Mouse (Mus musculus) heart, embryonic 15.5 days (tissue): Measurements from ENCODE around the gene Mdn1. TPM values are rescaled to one million over a fixed set of nuclear protein-coding genes. Genes with fewer than 3 reads are reported as not detected.

Experiments
- ATAC-seq: fragments of 200-750 bp; cut with Nextera tagmentation; replicated peaks from 2 replicates; pipeline ENCODE4 v1.8.0; 2017; ENCODE audit warnings: low read depth, moderate TSS enrichment; ENCODE audit not compliant: insufficient number of reproducible peaks, insufficient read depth, low FRiP score
- H3K27ac ChIP-seq: fragments of 300-500 bp; sonication (generic); 2 replicates; pipeline ENCODE4 v1.5.1; 2015; ENCODE audit warnings: mild to moderate bottlenecking, inconsistent platforms
- H3K27me3 ChIP-seq: fragments of 300-500 bp; sonication (generic); 2 replicates; pipeline ENCODE4 v1.6.1; 2015; ENCODE audit warnings: inconsistent platforms
- H3K36me3 ChIP-seq: fragments of 300-500 bp; sonication (generic); 2 replicates; pipeline ENCODE4 v1.6.1; 2015; ENCODE audit warnings: mild to moderate bottlenecking, inconsistent platforms
- H3K4me1 ChIP-seq: fragments of 300-500 bp; sonication (generic); replicated peaks from 2 replicates; pipeline ENCODE4 v1.6.1; 2015; ENCODE audit warnings: inconsistent platforms
- H3K4me2 ChIP-seq: fragments of 300-500 bp; sonication (generic); 2 replicates; pipeline ENCODE4 v1.6.1; 2015; ENCODE audit warnings: inconsistent platforms, mild to moderate bottlenecking, moderate library complexity
- H3K4me3 ChIP-seq: fragments of 300-500 bp; sonication (generic); 2 replicates; pipeline ENCODE4 v1.5.1; 2015; ENCODE audit warnings: mild to moderate bottlenecking, inconsistent platforms
- H3K9ac ChIP-seq: fragments of 300-500 bp; sonication (generic); 2 replicates; pipeline ENCODE4 v1.6.1; 2015; ENCODE audit warnings: mild to moderate bottlenecking, inconsistent platforms
- H3K9me3 ChIP-seq: fragments of 300-500 bp; sonication (generic); replicated peaks from 2 replicates; pipeline ENCODE4 v1.6.1; 2016; ENCODE audit warnings: inconsistent platforms
- WGBS: fragments of 180-500 bp; shearing (Covaris S2); methylation state at CpG from one replicate; pipeline ENCODE4 v1.1.7; 2015; ENCODE audit warnings: mixed read lengths; 5-methylcytosine and 5-hydroxymethylcytosine counted together
- polyA plus RNA-seq: library from polyadenylated mRNA; unstranded; fragments of >200 nt; fragmentation: Nextera tagmentation; extraction: Ambion mirVana; gene quantifications from 2 replicates; pipeline ENCODE4 v1.2.1, GENCODE M21; 2015

Mdn1 gene
- polyA plus RNA-seq, 1 experiment from 2014 or later, result 5.7 TPM

DNA sequence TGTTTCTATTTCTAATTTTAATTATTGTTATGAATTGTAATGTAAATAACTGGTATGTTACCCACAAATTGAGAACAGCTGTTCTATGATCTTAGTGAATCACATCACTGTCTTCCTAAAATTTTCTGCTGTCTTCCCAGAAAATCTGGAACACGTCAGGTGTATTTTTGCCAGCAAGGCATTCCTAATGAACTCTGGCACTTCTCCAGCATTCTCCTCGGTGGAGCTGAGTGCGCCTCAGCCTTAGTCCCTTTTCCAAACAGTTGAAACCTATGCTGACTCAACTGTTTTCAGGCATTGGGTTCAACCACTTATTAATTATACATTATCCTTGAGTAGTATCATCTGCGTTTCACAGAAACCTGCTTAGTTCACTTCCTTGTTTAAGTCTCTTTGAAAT is 25.6 kb downstream of the Mdn1 start:
- H3K27me3 ChIP-seq, result no peaks in the 10 kb centered on the region
- no peaks in the 10 kb centered on the region for H3K4me1 ChIP-seq
- no peak overlapping the region for H3K27ac ChIP-seq
- no peak overlapping the region for H3K4me2 ChIP-seq
- WGBS, result 50% methylated on average over 4 of the region's 4 CpGs
- no peak overlapping the region for H3K4me3 ChIP-seq
- no peaks in the 10 kb centered on the region for H3K9me3 ChIP-seq
- ATAC-seq, result no peak
- peaks cover 37% of the 10 kb centered on the region for H3K36me3 ChIP-seq
- no peak overlapping the region for H3K9ac ChIP-seq

DNA sequence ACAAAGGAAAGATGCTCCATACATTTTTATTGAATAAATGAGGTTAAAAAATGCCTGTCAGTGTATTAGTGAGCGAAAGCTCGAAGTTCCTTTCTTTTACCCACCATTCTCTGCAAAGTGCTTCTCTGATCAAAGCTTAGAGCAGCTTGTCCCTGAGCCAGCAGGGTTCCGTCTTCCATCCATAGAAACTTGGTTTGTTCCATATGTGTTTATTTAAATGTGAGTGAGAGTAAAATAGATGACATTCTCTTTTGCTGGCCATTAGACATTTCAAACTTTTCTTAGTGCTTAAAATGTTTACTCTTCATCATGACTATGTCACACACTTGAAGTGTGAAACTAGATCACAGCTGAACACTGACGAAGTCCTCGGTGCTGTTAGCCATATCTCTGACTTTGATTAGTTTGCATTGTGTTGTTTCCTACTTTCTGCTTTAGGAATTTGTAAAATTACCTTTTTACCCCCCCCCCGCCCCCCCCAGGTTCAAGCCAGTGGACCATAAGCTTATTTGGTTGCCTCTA is 26.2 kb downstream of the Mdn1 start:
- Histone ChIP-seq H3K9me3 (no peaks in the 10 kb centered on the region), H3K4me2 (no peak overlapping the region), H3K4me3 (no peak overlapping the region), H3K9ac (no peak overlapping the region), H3K4me1 (no peaks in the 10 kb centered on the region), H3K36me3 (peaks cover 32% of the 10 kb centered on the region), H3K27ac (no peak overlapping the region), H3K27me3 (no peaks in the 10 kb centered on the region)
- WGBS, result 82% methylated on average over 6 of the region's 6 CpGs
- no peak for ATAC-seq

DNA sequence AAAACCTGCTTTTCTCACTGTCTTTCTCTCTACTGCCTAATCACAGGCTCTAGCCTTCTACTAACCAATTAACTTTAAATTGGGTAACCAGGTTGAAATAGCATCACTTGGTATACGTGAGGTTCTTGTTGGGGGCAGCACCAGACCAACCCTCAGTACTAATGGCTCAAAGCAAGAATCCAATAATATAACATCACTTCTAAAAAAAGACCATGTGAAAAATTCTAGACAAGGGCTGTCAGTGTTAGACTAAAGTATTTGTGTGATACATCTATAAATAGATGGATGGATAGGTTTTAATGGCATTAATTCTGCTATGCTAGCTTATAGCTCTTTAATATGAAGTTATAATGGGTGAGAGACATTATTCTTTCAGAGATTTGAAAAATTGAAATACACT is 60.8 kb downstream of the Mdn1 start:
- peaks cover 51% of the 10 kb centered on the region for H3K36me3 ChIP-seq
- no peak overlapping the region for H3K9ac ChIP-seq

DNA sequence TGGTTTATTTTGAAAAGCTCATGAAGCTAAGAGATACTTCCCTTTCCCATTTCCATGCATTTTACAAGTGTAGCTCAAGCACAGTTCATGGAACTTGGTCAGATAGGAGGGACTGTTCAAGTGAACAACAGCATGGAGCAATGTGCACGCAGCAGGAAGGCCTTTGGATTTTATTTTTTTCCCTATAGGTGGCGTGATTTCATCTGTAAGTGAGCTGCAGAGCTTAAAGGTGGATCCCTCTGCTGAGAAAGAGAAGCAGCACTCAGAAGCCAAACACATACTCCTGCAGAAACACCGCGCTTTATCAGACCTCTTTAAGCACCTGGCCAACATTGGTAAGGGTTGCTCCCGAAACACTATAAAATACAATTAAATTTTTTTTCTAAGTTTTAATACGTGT is 88.5 kb downstream of the Mdn1 start:
- no peak overlapping the region for H3K4me2 ChIP-seq
- no peak overlapping the region for H3K4me3 ChIP-seq
- H3K9me3 ChIP-seq, result no peaks in the 10 kb centered on the region
- 86% methylated on average over 6 of the region's 6 CpGs for WGBS
- no peaks in the 10 kb centered on the region for H3K27me3 ChIP-seq
- ATAC-seq, result no peak
- no peaks in the 10 kb centered on the region for H3K4me1 ChIP-seq
- H3K36me3 ChIP-seq, result peaks cover 78% of the 10 kb centered on the region
- H3K9ac ChIP-seq, result no peak overlapping the region
- no peak overlapping the region for H3K27ac ChIP-seq

More for the DNA sequence above, 60.8 kb downstream of the Mdn1 start:
- Histone ChIP-seq H3K4me3 (no peak overlapping the region), H3K27ac (0 out of 2 replicates have a peak overlapping the region, but pooled peaks have one; percentile 8), H3K27me3 (no peaks in the 10 kb centered on the region), H3K4me2 (no peak overlapping the region), H3K4me1 (no peaks in the 10 kb centered on the region), H3K9me3 (no peaks in the 10 kb centered on the region)
- WGBS, result 51% methylated on average over 1 of the region's 1 CpGs
- no peak; the same call in 1 of the 2 replicates for ATAC-seq

DNA sequence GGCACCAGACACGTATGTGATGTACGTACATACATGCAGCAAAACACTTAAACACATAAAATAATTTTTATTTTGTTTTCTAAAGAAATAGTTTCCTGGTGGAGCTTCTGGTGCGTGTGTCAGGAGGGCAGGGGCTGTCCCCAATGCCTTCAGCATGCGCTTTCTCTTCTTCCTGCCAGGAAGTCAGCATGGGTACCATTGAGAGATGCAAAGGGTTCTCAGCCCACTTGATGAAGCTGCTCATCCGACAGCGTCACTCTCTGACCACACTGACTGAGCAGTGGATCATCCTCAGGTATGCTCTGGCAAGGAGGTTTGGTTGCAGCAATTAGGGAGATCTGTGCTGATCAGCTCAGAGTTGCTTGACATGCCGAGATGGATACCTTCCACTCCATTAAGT is 91.5 kb downstream of the Mdn1 start:
- H3K27ac ChIP-seq, result no peak overlapping the region
- H3K4me2 ChIP-seq, result no peak overlapping the region
- peaks cover 80% of the 10 kb centered on the region for H3K36me3 ChIP-seq
- no peak for ATAC-seq
- H3K9me3 ChIP-seq, result no peaks in the 10 kb centered on the region
- 93% methylated on average over 7 of the region's 7 CpGs for WGBS
- no peak overlapping the region for H3K9ac ChIP-seq
- H3K4me3 ChIP-seq, result no peak overlapping the region
- no peaks in the 10 kb centered on the region for H3K27me3 ChIP-seq
- H3K4me1 ChIP-seq, result no peaks in the 10 kb centered on the region

DNA sequence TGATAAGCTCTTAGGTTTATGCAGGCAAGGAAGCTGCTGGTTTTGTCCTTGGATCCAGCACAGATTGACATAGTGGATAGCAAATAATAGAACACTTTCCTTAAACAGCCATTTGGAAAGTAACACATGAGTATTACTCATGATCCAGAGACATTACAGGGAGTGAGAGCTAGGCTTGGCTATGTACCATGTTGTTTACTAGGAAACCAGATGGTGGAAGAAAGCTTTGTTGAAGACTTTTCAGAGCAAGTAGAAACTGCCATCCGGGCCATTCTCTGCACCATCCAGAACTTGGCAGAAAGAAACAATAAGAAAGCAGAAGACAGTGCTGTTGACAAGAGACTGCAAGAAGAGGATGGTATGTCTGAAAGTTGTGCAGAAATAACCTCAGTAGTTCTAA is 93.8 kb downstream of the Mdn1 start:
- 86% methylated on average over 1 of the region's 1 CpGs for WGBS

DNA sequence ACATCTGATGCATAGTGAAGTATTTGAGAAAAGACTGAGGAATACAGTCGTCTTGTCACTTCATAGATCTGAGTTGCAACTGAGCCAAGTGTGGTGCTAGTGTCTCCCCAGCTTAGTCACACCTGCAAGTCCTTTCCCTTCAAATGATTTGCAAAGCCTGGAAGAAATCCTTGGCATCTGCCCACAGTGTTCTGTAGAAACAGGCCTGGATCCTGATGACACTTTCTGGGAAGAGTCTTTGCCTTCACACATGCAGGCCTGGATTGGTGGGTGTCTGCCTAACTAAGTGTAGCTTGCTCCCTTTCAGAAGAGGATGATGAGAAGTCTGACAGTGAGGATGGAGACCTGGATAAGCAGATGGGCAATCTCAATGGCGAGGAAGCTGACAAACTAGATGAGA is 100.5 kb downstream of the Mdn1 start:
- H3K9me3 ChIP-seq, result no peaks in the 10 kb centered on the region
- H3K27me3 ChIP-seq, result no peaks in the 10 kb centered on the region
- H3K4me2 ChIP-seq, result no peak overlapping the region
- H3K9ac ChIP-seq, result no peak overlapping the region
- H3K4me3 ChIP-seq, result no peak overlapping the region
- peaks cover 61% of the 10 kb centered on the region for H3K36me3 ChIP-seq
- no peaks in the 10 kb centered on the region for H3K4me1 ChIP-seq
- no peak for ATAC-seq
- WGBS, result 92% methylated on average over 2 of the region's 2 CpGs
- no peak overlapping the region for H3K27ac ChIP-seq

More for the DNA sequence above, 93.8 kb downstream of the Mdn1 start:
- Histone ChIP-seq H3K27me3 (no peaks in the 10 kb centered on the region), H3K4me2 (no peak overlapping the region), H3K9ac (no peak overlapping the region), H3K4me1 (no peaks in the 10 kb centered on the region), H3K27ac (no peak overlapping the region), H3K9me3 (no peaks in the 10 kb centered on the region), H3K4me3 (no peak overlapping the region), H3K36me3 (peaks cover 75% of the 10 kb centered on the region)
- no peak for ATAC-seq

DNA sequence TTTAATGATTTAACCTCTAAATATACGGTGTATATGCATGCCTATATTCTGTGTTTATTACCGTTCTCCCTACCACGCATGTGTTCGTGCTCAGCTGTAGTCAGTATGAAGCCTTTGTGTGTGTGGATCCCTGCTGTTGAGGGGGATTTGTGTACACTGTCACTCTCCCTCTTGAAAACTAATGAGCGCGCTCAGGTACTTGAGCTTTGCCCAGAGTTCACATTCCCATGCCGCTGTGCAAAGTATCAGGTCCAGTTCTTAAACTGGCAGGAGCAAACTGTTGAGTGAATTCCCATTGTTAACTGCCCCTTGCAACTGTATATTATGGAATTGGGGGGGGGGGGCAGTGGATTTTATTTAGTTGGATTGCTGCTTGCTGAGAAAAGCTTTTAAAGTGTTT is 110.6 kb downstream of the Mdn1 start:
- WGBS, result 94% methylated on average over 7 of the region's 7 CpGs
- H3K36me3 ChIP-seq, result peaks cover 33% of the 10 kb centered on the region
- no peak for ATAC-seq

DNA sequence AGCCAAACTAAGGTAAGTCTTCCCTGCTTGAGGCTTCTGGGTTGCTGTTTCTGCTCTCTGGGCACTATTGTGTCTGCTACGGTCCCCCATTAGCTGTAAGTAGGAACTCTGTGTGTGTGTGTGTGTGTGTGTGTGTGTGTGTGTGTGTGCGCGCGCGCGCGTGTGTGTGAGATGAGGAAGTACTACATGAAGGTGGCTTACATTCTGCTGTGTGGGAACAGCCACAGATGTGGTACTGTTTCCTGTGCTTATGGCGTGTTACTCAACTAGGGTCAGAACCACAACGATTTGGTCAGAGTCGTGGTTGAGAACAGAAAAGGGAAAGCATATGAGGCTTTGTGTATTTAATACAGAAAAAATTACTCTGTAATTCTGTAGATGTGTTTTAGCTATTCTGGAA is 111.1 kb downstream of the Mdn1 start:
- peaks cover 31% of the 10 kb centered on the region for H3K36me3 ChIP-seq
- H3K27me3 ChIP-seq, result no peaks in the 10 kb centered on the region
- no peak for ATAC-seq
- no peak overlapping the region for H3K27ac ChIP-seq
- WGBS, result 87% methylated on average over 10 of the region's 10 CpGs
- H3K9ac ChIP-seq, result no peak overlapping the region
- no peaks in the 10 kb centered on the region for H3K4me1 ChIP-seq
- H3K9me3 ChIP-seq, result no peaks in the 10 kb centered on the region
- H3K4me2 ChIP-seq, result no peak overlapping the region
- no peak overlapping the region for H3K4me3 ChIP-seq

More for the DNA sequence above, 110.6 kb downstream of the Mdn1 start:
- Histone ChIP-seq H3K4me1 (no peaks in the 10 kb centered on the region), H3K27me3 (no peaks in the 10 kb centered on the region), H3K9ac (no peak overlapping the region), H3K27ac (no peak overlapping the region), H3K4me3 (no peak overlapping the region), H3K9me3 (no peaks in the 10 kb centered on the region), H3K4me2 (no peak overlapping the region)

DNA sequence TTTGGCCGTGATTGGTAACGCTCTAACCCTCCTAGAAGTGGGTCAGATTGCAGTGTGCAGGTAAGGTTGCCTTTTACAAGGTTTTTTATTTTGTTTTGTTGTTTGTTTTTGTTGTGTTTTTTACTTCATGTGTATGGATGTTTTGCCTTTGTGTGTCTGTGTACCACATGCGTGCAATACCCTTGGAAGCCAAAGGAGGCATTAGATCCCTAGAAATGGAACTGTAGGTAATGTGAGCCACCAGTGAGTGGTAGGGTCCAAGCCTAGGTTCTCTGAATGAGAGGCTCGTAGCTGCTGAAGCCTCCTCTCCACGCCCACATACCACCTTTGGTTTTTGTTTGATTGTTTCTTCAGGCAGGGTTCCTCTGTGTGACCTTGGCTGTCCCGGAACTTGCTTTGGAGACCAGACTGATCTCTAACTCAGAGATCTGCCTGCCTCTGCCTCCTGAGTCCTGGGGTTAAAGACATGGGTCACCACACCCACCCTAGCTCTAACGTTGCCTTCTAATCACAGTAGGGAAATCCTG is 113.4 kb downstream of the Mdn1 start:
- H3K9ac ChIP-seq, result no peak overlapping the region
- ATAC-seq, result no peak
- H3K27ac ChIP-seq, result no peak overlapping the region
- H3K36me3 ChIP-seq, result peaks cover 43% of the 10 kb centered on the region
- no peak overlapping the region for H3K4me3 ChIP-seq
- H3K9me3 ChIP-seq, result no peaks in the 10 kb centered on the region
- H3K4me2 ChIP-seq, result no peak overlapping the region
- no peaks in the 10 kb centered on the region for H3K27me3 ChIP-seq
- H3K4me1 ChIP-seq, result no peaks in the 10 kb centered on the region
- WGBS, result 92% methylated on average over 7 of the region's 7 CpGs

DNA sequence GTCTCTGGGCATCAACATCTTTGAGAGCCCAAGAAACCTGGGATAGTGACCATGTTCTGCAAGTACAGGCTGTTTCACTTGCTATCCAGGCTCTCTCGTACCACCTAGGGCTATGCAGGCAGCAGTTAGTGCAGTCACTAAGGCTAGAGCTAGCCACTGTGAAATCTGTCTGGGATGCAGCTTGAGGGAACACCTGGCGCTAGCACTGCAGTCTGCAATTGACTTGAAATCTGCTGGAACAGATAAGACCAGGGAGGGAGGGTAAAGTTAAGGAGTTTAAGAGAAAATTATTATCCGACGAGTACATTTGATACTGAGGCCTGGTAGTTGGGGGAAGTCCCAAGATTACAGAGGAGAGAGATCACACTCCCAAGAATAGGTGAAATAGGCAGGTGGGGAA is 123.1 kb downstream of the Mdn1 start:
- H3K9me3 ChIP-seq, result no peaks in the 10 kb centered on the region
- no peak overlapping the region for H3K4me3 ChIP-seq
- H3K27me3 ChIP-seq, result no peaks in the 10 kb centered on the region
- WGBS, result 94% methylated on average over 4 of the region's 4 CpGs
- peaks cover 13% of the 10 kb centered on the region for H3K36me3 ChIP-seq
- H3K4me2 ChIP-seq, result no peak overlapping the region
- no peaks in the 10 kb centered on the region for H3K4me1 ChIP-seq
- no peak overlapping the region for H3K27ac ChIP-seq
- H3K9ac ChIP-seq, result no peak overlapping the region
- ATAC-seq, result no peak

DNA sequence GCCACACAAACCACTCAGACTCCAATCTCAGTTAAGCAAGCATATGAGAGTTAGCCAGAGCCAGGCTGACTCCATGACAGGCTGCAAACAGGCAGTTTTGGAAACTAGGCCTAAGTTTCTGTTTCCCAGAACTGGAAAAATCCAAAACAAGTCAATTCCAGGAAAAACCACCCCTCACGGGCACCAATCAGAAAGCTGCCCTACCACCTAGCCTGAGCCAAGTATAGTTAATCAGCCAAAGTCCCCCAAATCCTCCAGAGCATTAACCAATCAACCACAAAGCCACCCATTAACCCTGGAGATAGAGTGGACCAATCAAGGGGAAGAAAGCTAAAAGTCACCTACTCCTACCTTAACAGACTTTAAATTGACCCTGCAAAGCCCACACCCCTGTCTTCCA is 130.2 kb downstream of the Mdn1 start:
- ATAC-seq, result no peak
- 96% methylated on average over 1 of the region's 1 CpGs for WGBS
- Histone ChIP-seq H3K27ac (no peak overlapping the region), H3K4me2 (no peak overlapping the region), H3K27me3 (no peaks in the 10 kb centered on the region), H3K36me3 (no peaks in the 10 kb centered on the region), H3K4me1 (no peaks in the 10 kb centered on the region), H3K9ac (no peak overlapping the region), H3K9me3 (no peaks in the 10 kb centered on the region), H3K4me3 (no peak overlapping the region)
